ENCODE assay signal across 27 mouse cellular contexts in genomic region chr4:132734766-132735165, GRCm38 (mm10).
"Had no signal": no experiment of that assay in that cellular context is flagged by ENCODE, and none has a peak within 500 bp of the region (broad histone marks: within the 10 kb centered on the region; RNA-seq: fewer than 3 reads in every experiment).

No protein-coding gene starts in this region.

- H3K36me3 ChIP-seq: heart, embryonic 10.5 days; heart, embryonic 12.5 days; hindbrain, embryonic 13.5 days; hindbrain, embryonic 15.5 days; kidney, embryonic 15.5 days; limb, embryonic 13.5 days; limb, embryonic 15.5 days; liver, embryonic 12.5 days had no signal

- H3K9me3 ChIP-seq: heart, embryonic 10.5 days; heart, embryonic 12.5 days; hindbrain, embryonic 10.5 days; hindbrain, embryonic 13.5 days; hindbrain, embryonic 15.5 days; kidney, embryonic 15.5 days; limb, embryonic 13.5 days; limb, embryonic 15.5 days; liver, embryonic 12.5 days had no signal

- DNase-seq: gastrocnemius, adult 2 months; gastrocnemius, postnatal 10 days; gastrocnemius, postnatal 25 days; heart, adult 18-20 months; heart, postnatal 10 days; heart, postnatal 4 days; kidney, adult 11 months; kidney, adult 2 months; kidney, adult 9 months; kidney, postnatal 14 days; kidney, postnatal 36 days; layer of hippocampus, adult 9-11 months; layer of hippocampus, postnatal 36 days; left cerebral cortex, postnatal 4 days had no signal

- H3K4me2 ChIP-seq: heart, embryonic 12.5 days; hindbrain, embryonic 13.5 days; hindbrain, embryonic 15.5 days; kidney, embryonic 15.5 days; limb, embryonic 13.5 days; limb, embryonic 15.5 days; liver, embryonic 12.5 days had no signal

- H3K9ac ChIP-seq: heart, embryonic 12.5 days; hindbrain, embryonic 13.5 days; hindbrain, embryonic 15.5 days; kidney, embryonic 15.5 days; limb, embryonic 13.5 days; limb, embryonic 15.5 days; liver, embryonic 12.5 days; liver, embryonic 14.5 days had no signal

- H3K27me3 ChIP-seq: heart, embryonic 12.5 days; hindbrain, embryonic 13.5 days; hindbrain, embryonic 15.5 days; kidney, embryonic 15.5 days; limb, embryonic 13.5 days; limb, embryonic 15.5 days; liver, embryonic 12.5 days had no signal

- H3K27ac ChIP-seq: gastrocnemius, adult 2 months; heart, embryonic 10.5 days; hindbrain, embryonic 10.5 days; hindbrain, embryonic 13.5 days; hindbrain, embryonic 15.5 days; hindbrain, postnatal 0 days; kidney, embryonic 15.5 days; kidney, postnatal 0 days; limb, embryonic 13.5 days; limb, embryonic 15.5 days; liver, embryonic 12.5 days; liver, embryonic 14.5 days had no signal

- H3K4me3 ChIP-seq: gastrocnemius, adult 2 months; heart, embryonic 10.5 days; heart, embryonic 12.5 days; hindbrain, embryonic 10.5 days; hindbrain, embryonic 13.5 days; hindbrain, embryonic 15.5 days; kidney, embryonic 15.5 days; limb, embryonic 13.5 days; limb, embryonic 15.5 days; liver, embryonic 12.5 days had no signal

- ATAC-seq: hindbrain, postnatal 0 days; intestine, embryonic 16.5 days; liver, embryonic 12.5 days had no signal
